ENCODE assay signal across 7 mouse cellular contexts in the genomic region with DNA sequence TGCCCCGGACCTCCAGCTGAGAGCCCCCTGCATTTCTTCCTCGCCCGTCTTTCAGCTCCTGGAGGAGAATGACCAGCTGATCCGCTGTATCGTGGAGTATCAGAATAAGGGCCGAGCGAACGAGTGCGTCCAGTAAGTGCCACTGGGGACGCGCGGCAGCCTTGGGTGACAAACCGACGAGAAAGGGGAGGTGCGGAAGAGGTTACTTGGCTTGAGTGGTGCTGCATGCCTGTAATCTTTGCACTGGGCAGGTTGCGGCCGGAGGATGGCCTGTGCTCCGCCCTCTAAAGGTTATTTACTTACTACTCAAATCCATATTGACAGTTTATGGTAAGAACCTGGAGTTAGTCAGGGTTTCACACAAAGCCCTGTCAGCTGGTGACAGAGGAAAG. TPM values are rescaled to one million over a fixed set of nuclear protein-coding genes. Genes with fewer than 3 reads are reported as not detected.
A peak's percentile ranks its signal among the peaks of the same experiment; 100 is the strongest.
DNase-seq lines count a peak whose midpoint lies in the region; ATAC-seq lines count a peak whose summit lies in the region.

No protein-coding gene starts in this region.

- DNase-seq in spleen, postnatal 36 days (ENCODE audit: low spot score in 2 of 2), result peak; percentile 20 to 45
- no peak for DNase-seq in spleen, adult 12 weeks (ENCODE audit: low spot score)
- DNase-seq in lung, postnatal 10 days, result peak; percentile 53
- no peak for DNase-seq in layer of hippocampus, adult 11-12 months (ENCODE audit: low spot score)
- no peak for DNase-seq in left cerebral cortex, adult 8-10 months (ENCODE audit: low spot score in 2 of 2)

- peaks cover 13% of the 10 kb centered on the region for H3K36me3 ChIP-seq in hindbrain, embryonic 15.5 days

- peak; percentile 30 for ATAC-seq in common myeloid progenitor, adult 5-6 weeks (replicated peaks; ENCODE audit: low read depth, poor library complexity, severe bottlenecking)
- ATAC-seq in hindbrain, embryonic 15.5 days (ENCODE audit: low FRiP score, low read depth), result peak; percentile 33; the same call in 1 of the 2 replicates

- peak overlapping the region; percentile 94 for H3K27ac ChIP-seq in hindbrain, embryonic 15.5 days (replicated peaks)

- WGBS in hindbrain, embryonic 15.5 days, result 0% methylated on average over 18 of the region's 18 CpGs

- peak overlapping the region; percentile 75 for H3K4me2 ChIP-seq in hindbrain, embryonic 15.5 days

- H3K4me1 ChIP-seq in hindbrain, embryonic 15.5 days (replicated peaks), result peaks cover 26% of the 10 kb centered on the region

- H3K9me3 ChIP-seq in hindbrain, embryonic 15.5 days, result no peaks in the 10 kb centered on the region

- H3K9ac ChIP-seq in hindbrain, embryonic 15.5 days, result peak overlapping the region; percentile 91

- H3K4me3 ChIP-seq in hindbrain, embryonic 15.5 days, result peak overlapping the region; percentile 78

- no peaks in the 10 kb centered on the region for H3K27me3 ChIP-seq in hindbrain, embryonic 15.5 days

RNA-seq across cellular contexts. Expression of gene Ss18l2, which starts 0.5 kb away (rescaled TPM):
- total RNA-seq in common myeloid progenitor, adult 5-6 weeks (2017), result 34.1 and 34.8 TPM in 2 replicates
- polyA plus RNA-seq in hindbrain, embryonic 15.5 days (2015; fragmentation: Nextera tagmentation; extraction: Ambion mirVana), result 168 and 174 TPM in 2 replicates
- total RNA-seq in left cerebral cortex, adult 8-10 months (2022), result 10 to 100 TPM; 77.1 to 81.7 (median 78.5) TPM

RNA-seq across cellular contexts. Expression of gene Sec22c, which starts 5.3 kb away (rescaled TPM):
- total RNA-seq in common myeloid progenitor, adult 5-6 weeks (2017), result 5.5 and 13.3 TPM in 2 replicates
- 30.3 and 32.8 TPM in 2 replicates for polyA plus RNA-seq in hindbrain, embryonic 15.5 days (2015; fragmentation: Nextera tagmentation; extraction: Ambion mirVana)
- total RNA-seq in left cerebral cortex, adult 8-10 months (2022), result 10 to 100 TPM; 24.9 to 28.6 (median 26.6) TPM

RNA-seq across cellular contexts. Expression of gene Nktr, which starts 8.4 kb away (rescaled TPM):
- total RNA-seq in common myeloid progenitor, adult 5-6 weeks (2017), result 100 and 118 TPM in 2 replicates
- polyA plus RNA-seq in hindbrain, embryonic 15.5 days (2015; fragmentation: Nextera tagmentation; extraction: Ambion mirVana), result 45.0 and 53.8 TPM in 2 replicates
- total RNA-seq in left cerebral cortex, adult 8-10 months (2022), result 100 to 1,000 TPM in 1 of 4 experiments, 10 to 100 TPM in 3; 89.5 to 103 (median 92.6) TPM

RNA-seq across cellular contexts. Expression of gene Zfp651, which starts 48.5 kb away (rescaled TPM):
- 0.15 and 1.5 TPM in 2 replicates for total RNA-seq in common myeloid progenitor, adult 5-6 weeks (2017)
- polyA plus RNA-seq in hindbrain, embryonic 15.5 days (2015; fragmentation: Nextera tagmentation; extraction: Ambion mirVana), result 32.9 and 33.2 TPM in 2 replicates
- 100 to 1,000 TPM in 3 of 4 experiments, 10 to 100 TPM in 1; 96.9 to 107 (median 105) TPM for total RNA-seq in left cerebral cortex, adult 8-10 months (2022)

Comparison
In these comparisons a context has a peak if more than half of its experiments do, and no peak if none do; other contexts are left out.
1. DNase-seq: peak in spleen, postnatal 36 days (2 of 2) and lung, postnatal 10 days (single experiment); none in spleen, adult 12 weeks (single experiment), layer of hippocampus, adult 11-12 months (single experiment) and left cerebral cortex, adult 8-10 months (0 of 2).